Mouse (Mus musculus) bone marrow macrophage, adult 2 months (primary cell): ENCODE results near the gene Ncoa4.

Source experiments
- CTCF ChIP-seq: IDR thresholded peaks from 2 replicates; pipeline ENCODE4 v1.5.1; 2012; ENCODE audit warnings: low read depth, mild to moderate bottlenecking, low read length, moderate library complexity
- POLR2A ChIP-seq: IDR thresholded peaks from 2 replicates; pipeline ENCODE4 v1.6.1; 2012; ENCODE audit warnings: mild to moderate bottlenecking, low read depth, low read length, borderline replicate concordance

DNA sequence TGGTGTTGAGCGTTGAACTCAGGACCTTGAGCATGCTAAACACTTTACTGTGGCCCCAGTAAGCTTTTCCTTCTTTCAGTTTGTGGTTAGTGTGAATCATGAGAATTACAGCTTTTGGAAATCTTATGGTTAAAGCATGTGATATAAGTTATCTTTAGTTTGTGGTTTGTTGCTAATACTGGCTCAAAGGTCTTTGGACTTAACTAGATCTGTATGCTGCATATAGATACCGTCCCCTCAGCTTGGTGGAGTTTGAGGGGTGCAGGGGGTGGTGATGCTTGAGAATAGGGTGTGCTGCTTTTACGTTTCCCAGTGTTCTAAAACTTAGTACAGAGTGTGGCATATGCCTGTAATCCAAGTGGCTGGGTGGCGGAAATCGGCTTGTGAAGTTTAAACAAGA is 7.7 kb downstream of the Ncoa4 start:
- TF ChIP-seq CTCF (no peak), POLR2A (no peak)
